Mouse (Mus musculus) mouse trophoblast stem cell (cell line): ENCODE data around the gene Inpp1.

Experiments used
- in situ Hi-C, 2 experiments: fragments of 300-500 bp; cut with MseI, MboI; formaldehyde crosslinking; loops; 2 replicates in 1 of 2; 3 replicates in 1 of 2; pipeline ENCODE4 v1.15.1; 2025

Inpp1 gene

GRCm38 (mm10) chr1:52792701-52793100, 24.8 kb downstream of the Inpp1 start:
- in situ Hi-C loops = no loop called here

GRCm38 (mm10) chr1:52787254-52787653, 30.2 kb downstream of the Inpp1 start:
- in situ Hi-C loops = no loop called here

GRCm38 (mm10) chr1:52765176-52766111, 52.0 kb downstream of the Inpp1 start:
- in situ Hi-C loops = no loop called here

DNA sequence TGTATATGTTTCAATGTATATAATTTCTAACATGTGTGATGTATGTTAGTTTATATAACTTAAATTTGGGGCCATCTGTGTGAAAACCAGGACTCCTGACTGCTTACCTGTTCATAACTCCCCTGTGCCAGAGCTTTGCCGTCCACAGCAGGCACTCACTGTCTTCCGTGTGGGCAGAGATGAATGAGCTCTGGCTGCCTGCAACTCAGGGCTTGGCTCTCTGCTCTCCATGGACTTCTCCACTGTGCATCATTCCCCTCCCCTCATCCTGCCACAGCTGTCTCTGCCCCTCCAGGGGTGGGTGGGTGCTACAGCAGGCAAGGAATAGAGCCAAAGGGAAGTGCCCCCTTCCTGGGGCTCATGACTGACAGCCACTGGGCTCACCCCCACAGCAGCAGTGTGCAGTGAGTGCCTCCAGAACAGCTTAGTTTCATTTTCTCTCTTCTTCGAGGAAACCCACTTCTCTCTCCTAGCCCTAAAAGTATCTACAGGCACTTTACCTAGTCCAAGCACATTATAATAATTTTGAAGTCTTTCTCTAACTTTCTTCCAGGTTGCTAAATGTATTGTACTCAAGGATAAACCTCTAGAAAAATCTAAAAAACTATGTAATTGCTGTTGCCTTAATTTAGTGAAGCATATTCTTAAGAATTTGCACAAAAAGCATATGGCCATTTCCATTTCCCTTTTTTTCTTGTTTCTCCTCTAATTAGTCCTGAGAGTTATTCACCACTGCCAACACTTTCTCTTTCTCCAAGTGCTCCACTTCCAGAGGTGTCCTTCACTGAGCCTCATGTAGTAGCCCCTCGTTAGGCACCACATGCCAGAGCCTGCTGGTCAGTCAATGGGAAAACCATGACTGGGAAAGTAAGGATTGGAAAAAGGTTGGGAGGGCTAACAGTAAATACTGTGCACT, 53.3 kb downstream of the Inpp1 start:
- in situ Hi-C loops = no loop called here

DNA sequence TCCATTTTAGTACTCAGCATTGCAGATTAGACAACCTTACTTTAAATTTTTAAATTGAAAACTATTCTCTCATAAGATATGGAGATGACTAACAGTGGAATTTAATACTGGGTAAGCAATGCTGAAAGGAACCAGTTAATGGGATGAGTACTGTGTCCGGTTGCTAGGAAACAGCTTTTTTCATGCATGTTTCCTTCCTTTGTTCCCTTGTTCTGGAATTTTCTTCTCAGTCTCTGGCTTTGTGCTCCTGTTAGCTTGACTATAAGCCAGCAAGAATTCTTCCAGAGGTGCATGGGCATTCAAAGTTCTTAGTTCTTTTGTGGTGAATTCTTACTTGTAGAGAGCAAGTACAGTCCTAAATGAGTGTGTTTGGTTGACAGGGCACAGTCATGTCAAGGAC, 59.3 kb downstream of the Inpp1 start:
- in situ Hi-C loops = no loop called here

- in situ Hi-C loops = no loop called here
These were observed 63.2 kb downstream of the Inpp1 start for GRCm38 (mm10) chr1:52754331-52754730.

GRCm38 (mm10) chr1:52753828-52754227, 63.7 kb downstream of the Inpp1 start:
- in situ Hi-C loops = no loop called here

- in situ Hi-C loops = no loop called here
These were observed 64.8 kb downstream of the Inpp1 start for GRCm38 (mm10) chr1:52752706-52753105.

DNA sequence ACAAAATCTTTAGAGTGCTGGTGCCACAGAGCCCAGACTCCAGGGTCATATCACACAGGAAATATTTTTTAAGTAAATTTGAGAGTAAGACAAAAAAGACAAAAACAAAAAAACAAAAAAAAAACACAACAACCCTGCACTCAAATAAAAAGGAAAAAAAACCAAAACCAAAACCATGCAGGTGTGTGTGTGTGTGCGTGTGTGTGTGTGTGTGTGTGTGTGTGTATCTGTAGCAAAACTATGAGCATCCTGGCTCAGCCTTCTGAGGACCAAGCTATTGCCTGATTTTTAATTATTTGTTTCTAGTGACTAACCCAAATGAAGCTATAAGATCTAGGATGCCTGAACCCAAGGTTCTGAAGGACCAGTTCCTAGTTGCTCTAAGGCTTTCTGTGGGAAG, 65.9 kb downstream of the Inpp1 start:
- in situ Hi-C loops = no loop called here

DNA sequence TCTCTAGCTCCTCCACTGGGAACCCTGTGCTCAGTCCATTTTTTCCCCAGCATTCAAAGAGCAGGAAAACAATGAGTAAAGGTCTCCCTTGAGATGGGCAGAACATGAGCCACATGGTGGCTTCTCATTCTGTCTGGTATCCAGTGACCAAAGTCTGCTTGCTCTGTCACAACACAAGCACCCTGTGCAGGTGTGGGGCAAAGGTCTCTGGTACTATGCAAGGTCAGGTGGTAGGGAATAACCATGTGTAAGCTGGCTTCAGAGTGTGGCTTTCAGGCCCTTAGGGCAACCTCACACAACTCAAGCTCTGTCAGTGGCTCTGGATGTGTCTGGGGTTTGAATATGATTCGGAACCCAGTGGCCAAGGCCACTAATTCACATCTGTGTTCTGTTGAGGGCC, 67.5 kb downstream of the Inpp1 start:
- in situ Hi-C loops = loop anchor here in 1 of 2 experiments (5.0 kb wide), 1 partner anchor 103 kb away; no protein-coding TSS in a partner anchor

- in situ Hi-C loops = loop anchor here in 1 of 2 experiments (5.0 kb wide), 1 partner anchor 101 kb away; no protein-coding TSS in a partner anchor
These were observed 69.2 kb downstream of the Inpp1 start for GRCm38 (mm10) chr1:52748260-52748659.

DNA sequence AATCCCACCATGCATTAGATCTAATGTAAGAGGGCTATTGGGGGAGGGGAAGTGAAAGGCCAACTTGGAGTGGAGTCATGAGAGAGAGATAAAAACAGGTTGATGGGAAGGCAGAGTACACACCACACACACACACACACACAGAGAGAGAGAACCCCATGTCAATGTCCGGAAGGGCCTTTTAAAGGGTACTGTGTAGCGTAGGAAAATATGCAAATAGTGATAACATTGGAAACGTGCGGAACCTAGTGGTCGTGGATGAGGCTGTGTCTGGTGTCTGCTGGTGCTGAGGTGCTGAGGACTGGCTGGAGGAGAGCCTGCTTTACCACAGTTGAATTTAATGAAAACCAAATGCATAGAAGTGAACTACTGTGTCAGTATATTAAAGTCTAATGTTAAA, 74.9 kb downstream of the Inpp1 start:
- in situ Hi-C loops = no loop called here
